Mouse (Mus musculus) liver, adult 2 months (tissue): ENCODE measurements around the gene Rpl26. TPM values are rescaled to one million over a fixed set of nuclear protein-coding genes. Genes with fewer than 3 reads are reported as not detected.
A peak's percentile ranks its signal among the peaks of the same experiment; 100 is the strongest.

Experiments
- DNase-seq: peaks from one replicate; pipeline ENCODE4 v3.0.0-alpha.2; 2011; ENCODE audit warnings: low read depth, low spot score; ENCODE audit errors: extremely low read depth
- H3K27ac ChIP-seq: fragments of 200-500 bp; replicated peaks from 2 replicates; pipeline ENCODE4 v1.5.1; 2012; ENCODE audit warnings: low read depth, mild to moderate bottlenecking, control low read depth, inconsistent platforms, low read length; ENCODE audit not compliant: insufficient read depth
- H3K27me3 ChIP-seq: fragments of 200-500 bp; 2 replicates; pipeline ENCODE4 v1.6.1; 2012; ENCODE audit warnings: mild to moderate bottlenecking, moderate library complexity, low read length, inconsistent platforms; ENCODE audit not compliant: control insufficient read depth, insufficient read depth
- H3K36me3 ChIP-seq: fragments of 200-500 bp; 2 replicates; pipeline ENCODE4 v1.6.1; 2012; ENCODE audit warnings: low read length, inconsistent platforms; ENCODE audit not compliant: control insufficient read depth, insufficient read depth
- H3K4me1 ChIP-seq: fragments of 200-500 bp; 2 replicates; pipeline ENCODE4 v1.6.1; 2011; ENCODE audit warnings: low read length; ENCODE audit not compliant: control insufficient read depth, insufficient read depth
- H3K4me3 ChIP-seq: fragments of 200-500 bp; 2 replicates; pipeline ENCODE4 v1.5.1; 2011; ENCODE audit warnings: low read depth, mild to moderate bottlenecking, control low read depth, low read length, moderate library complexity; ENCODE audit not compliant: insufficient read depth
- H3K79me2 ChIP-seq: fragments of 200-500 bp; 2 replicates; pipeline ENCODE4 v1.6.1; 2012; ENCODE audit warnings: inconsistent platforms, mild to moderate bottlenecking, low read length, moderate library complexity; ENCODE audit not compliant: control insufficient read depth, insufficient read depth
- H3K9ac ChIP-seq: fragments of 200-500 bp; 2 replicates; pipeline ENCODE4 v1.6.1; 2012; ENCODE audit warnings: low read depth, mild to moderate bottlenecking, control low read depth, inconsistent platforms, low read length
- CTCF ChIP-seq: fragments of 200-500 bp; IDR thresholded peaks from 2 replicates; pipeline ENCODE4 v1.5.1; 2011; ENCODE audit warnings: low read depth, low read length, control low read depth
- POLR2A ChIP-seq: fragments of 200-500 bp; IDR thresholded peaks from 2 replicates; pipeline ENCODE4 v1.6.1; 2011; ENCODE audit warnings: low read length, control low read depth; ENCODE audit not compliant: insufficient read depth; ENCODE audit errors: extremely low read depth
- WGBS: fragments of 180-500 bp; shearing (Covaris S2); methylation state at CpG from one replicate; pipeline ENCODE4 v1.1.7; 2018; 5-methylcytosine and 5-hydroxymethylcytosine counted together
- polyA plus RNA-seq: library from polyadenylated mRNA; depleted of rRNA; stranded (reverse); fragments of >200 nt; gene quantifications from 2 replicates; pipeline ENCODE4 v1.2.3, GENCODE M21; 2012
- total RNA-seq: library from RNA; depleted of rRNA; stranded (reverse); fragments of >200 nt; gene quantifications from 2 replicates; pipeline ENCODE4 v1.2.3, GENCODE M21; 2014

The Rpl26 gene
- total and polyA plus RNA-seq, 2 experiments: 292 to 1,005 TPM

- Histone ChIP-seq H3K9ac (no peak overlapping the region), H3K27ac (no peak overlapping the region), H3K79me2 (no peaks in the 10 kb centered on the region), H3K4me3 (no peak overlapping the region), H3K27me3 (peaks cover 3% of the 10 kb centered on the region; the same call in 1 of the 2 replicates), H3K36me3 (no peaks in the 10 kb centered on the region), H3K4me1 (no peaks in the 10 kb centered on the region)
- DNase-seq: no peak
- TF ChIP-seq POLR2A (no peak), CTCF (no peak)
- WGBS: 86% methylated on average over 2 of the region's 2 CpGs
Measured at GRCm38 (mm10) chr11:68945245-68945644, 43.9 kb downstream of the Rpl26 start.

GRCm38 (mm10) chr11:68946001-68946400 lies 44.6 kb downstream of the Rpl26 start:
- Histone ChIP-seq H3K79me2 (no peaks in the 10 kb centered on the region), H3K4me1 (no peaks in the 10 kb centered on the region), H3K4me3 (no peak overlapping the region), H3K9ac (no peak overlapping the region), H3K27ac (no peak overlapping the region), H3K36me3 (no peaks in the 10 kb centered on the region), H3K27me3 (peaks cover 3% of the 10 kb centered on the region)
- DNase-seq: no peak
- WGBS: 83% methylated on average over 4 of the region's 4 CpGs
- TF ChIP-seq POLR2A (no peak), CTCF (no peak)

- Histone ChIP-seq H3K9ac (no peak overlapping the region), H3K4me3 (no peak overlapping the region), H3K79me2 (no peaks in the 10 kb centered on the region), H3K27me3 (peaks cover 5% of the 10 kb centered on the region), H3K4me1 (no peaks in the 10 kb centered on the region), H3K27ac (no peak overlapping the region), H3K36me3 (no peaks in the 10 kb centered on the region)
- no peak for TF ChIP-seq POLR2A
- no peak for TF ChIP-seq CTCF
- WGBS: 23% methylated on average over 16 of the region's 16 CpGs
- DNase-seq: no peak
Measured at GRCm38 (mm10) chr11:68946806-68947440, 45.5 kb downstream of the Rpl26 start.

GRCm38 (mm10) chr11:68947542-68947993 lies 46.2 kb downstream of the Rpl26 start:
- 15% methylated on average over 12 of the region's 12 CpGs for WGBS
- no peaks in the 10 kb centered on the region for H3K79me2 ChIP-seq
- no peak for DNase-seq
- H3K4me3 ChIP-seq: no peak overlapping the region
- no peaks in the 10 kb centered on the region for H3K36me3 ChIP-seq
- no peak for TF ChIP-seq POLR2A
- no peak for TF ChIP-seq CTCF
- no peak overlapping the region for H3K9ac ChIP-seq
- peaks cover 5% of the 10 kb centered on the region for H3K27me3 ChIP-seq
- H3K27ac ChIP-seq: no peak overlapping the region
- no peaks in the 10 kb centered on the region for H3K4me1 ChIP-seq

DNA sequence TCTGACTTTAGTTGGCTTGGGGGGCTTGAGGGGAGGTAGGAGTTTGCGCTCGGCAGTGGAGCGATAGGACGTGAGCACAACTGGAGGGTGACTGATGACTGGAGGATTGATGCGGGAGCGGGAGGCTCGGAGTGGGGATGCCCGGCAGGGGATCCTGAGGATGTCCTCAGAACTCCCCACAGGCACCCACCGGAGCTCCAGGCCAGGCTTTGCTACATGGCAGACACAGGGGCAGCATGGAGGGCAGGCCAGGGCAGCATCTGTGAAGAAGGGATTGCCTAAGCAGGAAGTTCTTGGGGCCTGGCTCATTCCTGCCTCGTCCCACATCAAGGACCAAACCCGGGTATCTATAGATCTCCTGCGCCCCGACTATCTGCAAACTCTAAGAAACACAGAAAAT lies 52.5 kb downstream of the Rpl26 start:
- Histone ChIP-seq H3K27ac (no peak overlapping the region), H3K36me3 (no peaks in the 10 kb centered on the region), H3K27me3 (peaks cover 3% of the 10 kb centered on the region; the same call in 1 of the 2 replicates), H3K4me3 (peak overlapping the region; percentile 20; the same call in 1 of the 2 replicates), H3K79me2 (no peaks in the 10 kb centered on the region), H3K4me1 (no peaks in the 10 kb centered on the region), H3K9ac (no peak overlapping the region)
- 14% methylated on average over 13 of the region's 13 CpGs for WGBS
- TF ChIP-seq CTCF: no peak
- no peak for TF ChIP-seq POLR2A
- DNase-seq: no peak

- Histone ChIP-seq H3K9ac (no peak overlapping the region), H3K36me3 (no peaks in the 10 kb centered on the region), H3K4me3 (peak overlapping the region; percentile 39; the same call in 1 of the 2 replicates), H3K79me2 (no peaks in the 10 kb centered on the region), H3K27me3 (peaks cover 3% of the 10 kb centered on the region; the same call in 1 of the 2 replicates), H3K27ac (no peak overlapping the region), H3K4me1 (no peaks in the 10 kb centered on the region)
- 2% methylated on average over 17 of the region's 17 CpGs for WGBS
- DNase-seq: no peak
- TF ChIP-seq POLR2A (no peak), CTCF (no peak)
Measured at GRCm38 (mm10) chr11:68954408-68954807, 53.0 kb downstream of the Rpl26 start.
